Mouse (Mus musculus): ENCODE results near the gene Rpl36. TPM values are rescaled to one million over a fixed set of nuclear protein-coding genes. Genes with fewer than 3 reads are reported as not detected.

The Rpl36 gene
- polyA plus RNA-seq, 1 experiment = 414 TPM

GRCm38 (mm10) chr17:56603186-56604069 is 9.8 kb upstream of the Rpl36 start:
- Histone ChIP-seq H3K27ac (ENCODE audit: control insufficient read depth, insufficient read depth, low read depth, low read length, poor library complexity) (no peak overlapping the region), H3K4me3 (replicated peaks; ENCODE audit: control insufficient read depth, low read depth, low read length) (no peak overlapping the region), H3K4me1 (ENCODE audit: control insufficient read depth, insufficient read depth, low read length) (no peaks in the 10 kb centered on the region)
- 97% methylated on average over 28 of the region's 28 CpGs for WGBS
- TF ChIP-seq CTCF (IDR thresholded peaks at IDR 0.05; ENCODE audit: control insufficient read depth, insufficient read depth, low read length) (no peak), POLR2A (IDR thresholded peaks at IDR 0.05; ENCODE audit: borderline replicate concordance, control insufficient read depth, low read depth, low read length) (peak; percentile 19; the same call in 1 of the 2 replicates)

GRCm38 (mm10) chr17:56604070-56604380 is 9.2 kb upstream of the Rpl36 start:
- H3K27ac ChIP-seq (ENCODE audit: control insufficient read depth, insufficient read depth, low read depth, low read length, poor library complexity) = no peak overlapping the region
- 86% methylated on average over 9 of the region's 9 CpGs for WGBS
- TF ChIP-seq POLR2A (IDR thresholded peaks at IDR 0.05; ENCODE audit: borderline replicate concordance, control insufficient read depth, low read depth, low read length) (no peak), CTCF (IDR thresholded peaks at IDR 0.05; ENCODE audit: control insufficient read depth, insufficient read depth, low read length) (no peak)

DNA sequence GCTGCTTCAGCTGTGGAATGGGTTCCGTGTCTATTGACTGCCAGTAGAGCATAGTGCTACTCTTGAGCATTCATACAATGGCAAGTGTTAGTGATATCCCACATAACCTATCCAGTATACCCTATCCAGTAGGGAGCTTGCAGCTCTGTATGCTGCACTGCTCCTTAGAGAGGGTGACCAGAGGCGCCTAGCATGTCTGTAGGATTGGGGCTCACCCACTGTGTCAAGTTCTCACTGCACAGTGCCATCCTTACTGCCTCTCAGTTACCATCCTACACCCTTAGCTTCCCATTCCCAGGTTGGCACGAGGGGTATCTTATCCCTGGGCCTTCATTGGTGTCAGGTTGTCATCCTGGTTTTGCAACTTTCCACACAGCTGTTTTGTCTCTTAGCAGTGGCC is 8.8 kb upstream of the Rpl36 start:
- TF ChIP-seq POLR2A (IDR thresholded peaks at IDR 0.05; ENCODE audit: borderline replicate concordance, control insufficient read depth, low read depth, low read length) = no peak
- TF ChIP-seq CTCF (IDR thresholded peaks at IDR 0.05; ENCODE audit: control insufficient read depth, insufficient read depth, low read length) = no peak
- no peak overlapping the region for H3K27ac ChIP-seq (ENCODE audit: control insufficient read depth, insufficient read depth, low read depth, low read length, poor library complexity)
- no peak overlapping the region for H3K4me3 ChIP-seq (replicated peaks; ENCODE audit: control insufficient read depth, low read depth, low read length)
- peaks cover 2% of the 10 kb centered on the region; the same call in 1 of the 2 replicates for H3K4me1 ChIP-seq (ENCODE audit: control insufficient read depth, insufficient read depth, low read length)
- WGBS = 90% methylated on average over 3 of the region's 3 CpGs

More at GRCm38 (mm10) chr17:56604070-56604380, 9.2 kb upstream of the Rpl36 start:
- H3K4me1 ChIP-seq (ENCODE audit: control insufficient read depth, insufficient read depth, low read length) = peaks cover 2% of the 10 kb centered on the region; the same call in 1 of the 2 replicates
- no peak overlapping the region for H3K4me3 ChIP-seq (replicated peaks; ENCODE audit: control insufficient read depth, low read depth, low read length)

DNA sequence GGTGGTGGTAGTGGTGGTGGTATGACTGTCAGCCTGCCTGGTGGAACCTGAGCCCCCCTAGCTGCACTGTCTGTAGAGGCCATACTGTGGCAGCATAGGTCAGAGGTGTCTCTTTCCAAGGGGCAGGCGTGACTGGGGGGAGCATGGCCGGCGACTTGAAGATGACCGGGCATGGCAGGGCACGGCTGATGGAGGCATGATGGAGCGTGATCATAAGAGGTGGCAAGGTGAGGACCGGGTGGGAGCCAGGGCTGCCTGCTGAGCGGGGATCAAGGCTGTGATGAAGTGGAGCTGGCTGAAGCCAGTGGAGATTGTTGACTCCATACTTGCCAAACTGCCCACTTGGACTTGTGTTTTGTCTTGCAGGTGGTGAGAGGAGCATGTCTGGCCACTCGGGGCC is 7.8 kb upstream of the Rpl36 start:
- TF ChIP-seq CTCF (IDR thresholded peaks at IDR 0.05; ENCODE audit: control insufficient read depth, insufficient read depth, low read length) (no peak), POLR2A (IDR thresholded peaks at IDR 0.05; ENCODE audit: borderline replicate concordance, control insufficient read depth, low read depth, low read length) (no peak)
- H3K4me3 ChIP-seq (replicated peaks; ENCODE audit: control insufficient read depth, low read depth, low read length) = no peak overlapping the region
- WGBS = 85% methylated on average over 9 of the region's 9 CpGs

GRCm38 (mm10) chr17:56607521-56608062 is 5.6 kb upstream of the Rpl36 start:
- 90% methylated on average over 3 of the region's 3 CpGs for WGBS
- H3K27ac ChIP-seq (ENCODE audit: control insufficient read depth, insufficient read depth, low read depth, low read length, poor library complexity) = no peak overlapping the region
- H3K4me1 ChIP-seq (ENCODE audit: control insufficient read depth, insufficient read depth, low read length) = peaks cover 3% of the 10 kb centered on the region; the same call in 1 of the 2 replicates
- no peak for TF ChIP-seq POLR2A (IDR thresholded peaks at IDR 0.05; ENCODE audit: borderline replicate concordance, control insufficient read depth, low read depth, low read length)
- no peak for TF ChIP-seq CTCF (IDR thresholded peaks at IDR 0.05; ENCODE audit: control insufficient read depth, insufficient read depth, low read length)
- H3K4me3 ChIP-seq (replicated peaks; ENCODE audit: control insufficient read depth, low read depth, low read length) = no peak overlapping the region

More for the DNA sequence above, 7.8 kb upstream of the Rpl36 start:
- peaks cover 2% of the 10 kb centered on the region; the same call in 1 of the 2 replicates for H3K4me1 ChIP-seq (ENCODE audit: control insufficient read depth, insufficient read depth, low read length)
- no peak overlapping the region for H3K27ac ChIP-seq (ENCODE audit: control insufficient read depth, insufficient read depth, low read depth, low read length, poor library complexity)

DNA sequence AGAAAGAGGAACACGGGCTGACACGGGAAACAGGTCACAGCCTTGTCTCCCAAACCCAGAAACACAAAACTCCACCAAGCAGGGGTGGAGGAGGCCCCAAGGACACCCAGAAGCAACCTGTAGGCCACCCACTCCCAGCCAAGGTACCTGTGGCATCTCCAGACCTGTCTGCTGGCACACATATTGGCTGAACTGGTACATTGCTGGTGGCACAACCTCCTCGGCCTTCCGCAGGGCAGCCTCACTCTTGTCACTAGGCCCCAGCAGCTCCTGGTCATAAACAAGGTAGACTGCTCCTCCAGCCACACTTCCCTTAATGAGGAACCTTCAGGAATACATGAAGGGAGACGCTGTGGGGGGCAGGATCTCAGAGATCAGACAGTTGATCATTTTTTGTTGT is 4.5 kb upstream of the Rpl36 start:
- Histone ChIP-seq H3K27ac (ENCODE audit: control insufficient read depth, insufficient read depth, low read depth, low read length, poor library complexity) (no peak overlapping the region), H3K4me1 (ENCODE audit: control insufficient read depth, insufficient read depth, low read length) (peaks cover 3% of the 10 kb centered on the region; the same call in 1 of the 2 replicates), H3K4me3 (replicated peaks; ENCODE audit: control insufficient read depth, low read depth, low read length) (peak overlapping the region; percentile 25)
- 32% methylated on average over 5 of the region's 5 CpGs for WGBS
- no peak for TF ChIP-seq POLR2A (IDR thresholded peaks at IDR 0.05; ENCODE audit: borderline replicate concordance, control insufficient read depth, low read depth, low read length)
- no peak for TF ChIP-seq CTCF (IDR thresholded peaks at IDR 0.05; ENCODE audit: control insufficient read depth, insufficient read depth, low read length)

DNA sequence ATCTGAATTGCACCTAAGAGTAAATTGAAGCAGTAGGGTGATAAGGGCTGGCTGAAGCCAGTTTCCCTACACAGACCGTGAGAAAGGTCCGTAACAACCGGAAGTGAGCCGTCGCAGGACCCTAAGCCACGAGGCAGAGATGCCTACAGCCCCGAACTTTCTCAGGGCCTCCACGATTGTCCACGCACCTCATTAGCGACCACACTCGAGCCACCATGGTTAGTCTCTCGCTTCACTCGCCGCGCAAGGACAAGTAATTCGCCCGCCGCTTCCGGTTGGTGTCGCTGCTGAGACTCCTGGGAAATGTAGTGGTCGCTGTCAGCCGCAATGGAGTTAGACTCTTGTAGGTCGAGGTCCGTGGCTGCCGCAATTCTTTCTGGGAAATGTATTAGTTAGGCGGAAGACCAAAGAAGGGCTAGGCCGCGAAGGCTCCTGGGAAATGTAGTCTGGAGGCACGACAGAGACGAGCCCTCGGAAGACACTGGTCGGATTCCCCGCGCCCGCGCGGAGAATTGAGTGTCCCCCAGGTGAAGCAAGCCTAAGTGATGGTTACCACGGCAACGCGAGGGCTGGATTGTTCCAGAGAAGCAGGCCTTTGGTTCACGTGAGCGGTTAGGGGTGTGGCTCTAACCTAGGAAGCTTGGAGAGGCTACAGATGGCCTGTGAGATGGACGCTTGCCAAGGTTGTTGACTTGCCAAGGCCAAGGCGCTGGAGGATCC is 3.6 kb upstream of the Rpl36 start, which contains the start of gene 2410015M20Rik:
TSS of gene 2410015M20Rik (minus strand) at position 320 of the 720 bp plus-strand sequence.
- H3K4me1 ChIP-seq (ENCODE audit: control insufficient read depth, insufficient read depth, low read length) = peaks cover 6% of the 10 kb centered on the region; the same call in 1 of the 2 replicates
- H3K27ac ChIP-seq (ENCODE audit: control insufficient read depth, insufficient read depth, low read depth, low read length, poor library complexity) = peak within 1 kb of the TSS; percentile 75
- H3K4me3 ChIP-seq (replicated peaks; ENCODE audit: control insufficient read depth, low read depth, low read length) = peak within 1 kb of the TSS; percentile 81
- WGBS = under 1% methylated on average over 44 of the region's 44 CpGs
- TF ChIP-seq POLR2A (IDR thresholded peaks at IDR 0.05; ENCODE audit: borderline replicate concordance, control insufficient read depth, low read depth, low read length) (peak; percentile 50; the same call in 1 of the 2 replicates), CTCF (IDR thresholded peaks at IDR 0.05; ENCODE audit: control insufficient read depth, insufficient read depth, low read length) (no peak)

GRCm38 (mm10) chr17:56611323-56611722 is 1.9 kb upstream of the Rpl36 start:
- no peak overlapping the region for H3K27ac ChIP-seq (ENCODE audit: control insufficient read depth, insufficient read depth, low read depth, low read length, poor library complexity)
- no peak for TF ChIP-seq POLR2A (IDR thresholded peaks at IDR 0.05; ENCODE audit: borderline replicate concordance, control insufficient read depth, low read depth, low read length)
- TF ChIP-seq CTCF (IDR thresholded peaks at IDR 0.05; ENCODE audit: control insufficient read depth, insufficient read depth, low read length) = no peak
- WGBS = 73% methylated on average over 2 of the region's 2 CpGs
- peaks cover 6% of the 10 kb centered on the region; the same call in 1 of the 2 replicates for H3K4me1 ChIP-seq (ENCODE audit: control insufficient read depth, insufficient read depth, low read length)
- H3K4me3 ChIP-seq (replicated peaks; ENCODE audit: control insufficient read depth, low read depth, low read length) = no peak overlapping the region
